Mouse (Mus musculus) cortical plate, adult 2 months (tissue): ENCODE measurements around the gene 1810043G02Rik.

Source experiments
- CTCF ChIP-seq: fragments of 200-500 bp; IDR thresholded peaks from 2 replicates; pipeline ENCODE4 v1.5.1; 2011; ENCODE audit warnings: mild to moderate bottlenecking, control low read depth, low read length; ENCODE audit not compliant: insufficient read depth; ENCODE audit errors: extremely low read depth
- POLR2A ChIP-seq: fragments of 200-500 bp; IDR thresholded peaks from 2 replicates; pipeline ENCODE4 v1.6.1; 2011; ENCODE audit warnings: mild to moderate bottlenecking, low read length, control low read depth; ENCODE audit not compliant: insufficient read depth; ENCODE audit errors: extremely low read depth

DNA sequence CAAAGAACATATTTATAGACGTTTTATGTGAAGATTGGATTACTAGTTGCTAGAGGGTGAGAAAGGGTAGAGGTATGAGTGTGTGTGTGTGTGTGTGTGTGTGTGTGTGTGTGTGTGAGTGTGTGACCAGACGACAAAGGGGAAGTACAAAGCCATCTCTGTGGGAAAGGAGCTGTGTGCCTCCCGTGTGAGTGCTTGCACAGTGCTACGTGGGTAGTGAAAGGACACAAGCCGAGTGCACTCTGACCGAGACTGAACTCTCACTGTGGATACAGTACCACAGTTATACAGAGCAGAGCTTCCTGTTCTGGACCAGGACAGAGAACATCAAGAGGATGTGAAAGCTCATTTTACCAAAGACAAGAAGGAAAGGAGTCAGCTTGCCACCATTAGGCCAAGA lies 14.4 kb upstream of the 1810043G02Rik start:
- TF ChIP-seq POLR2A (no peak), CTCF (no peak)
